Mouse (Mus musculus) cerebellum, adult 2 months (tissue): Measurements from ENCODE around the gene Hinfp.

ENCODE experiments used
- CTCF ChIP-seq: fragments of 200-500 bp; IDR thresholded peaks from 2 replicates; pipeline ENCODE4 v1.5.1; 2011; ENCODE audit warnings: low read depth, mild to moderate bottlenecking, control low read depth, low read length, moderate library complexity, borderline replicate concordance; ENCODE audit not compliant: insufficient read depth
- POLR2A ChIP-seq: fragments of 200-500 bp; IDR thresholded peaks from 2 replicates; pipeline ENCODE4 v1.6.1; 2011; ENCODE audit warnings: low read length, control low read depth, borderline replicate concordance; ENCODE audit not compliant: insufficient read depth

GRCm38 (mm10) chr9:44334396-44335330 lies 29.2 kb upstream of the Hinfp start, which contains the start of gene H2afx:
- TF ChIP-seq CTCF (peak; percentile 27; the same call in 1 of the 2 replicates), POLR2A (peak; percentile 100)
